12 mouse cellular contexts compared by ENCODE assay signal in genomic region chr10:121627216-121627852, GRCm38 (mm10). TPM values are rescaled to one million over a fixed set of nuclear protein-coding genes. Genes with fewer than 3 reads are reported as not detected.
A peak's percentile ranks its signal among the peaks of the same experiment; 100 is the strongest.
DNase-seq lines count a peak whose midpoint lies in the region; ATAC-seq and TF ChIP-seq lines count a peak whose summit lies in the region.
"Had no signal": no experiment of that assay in that cellular context is flagged by ENCODE, and none has a peak within 500 bp of the region (broad histone marks: within the 10 kb centered on the region; RNA-seq: fewer than 3 reads in every experiment).

No protein-coding gene starts in this region.

- H3K4me3 ChIP-seq in erythroblast, embryonic 14.5 days (replicated peaks) = peak overlapping the region; percentile 91
- H3K4me3 ChIP-seq in kidney, postnatal 0 days (replicated peaks; ENCODE audit: low read depth, low read length) = no peak overlapping the region
- H3K4me3 ChIP-seq in kidney, adult 2 months (ENCODE audit: insufficient read depth, low read depth, low read length) = no peak overlapping the region
- peak overlapping the region; percentile 88 for H3K4me3 ChIP-seq in embryonic facial prominence, embryonic 10.5 days
- H3K4me3 ChIP-seq in liver, embryonic 15.5 days (replicated peaks) = peak overlapping the region; percentile 93

- TF ChIP-seq POLR2A in kidney, adult 2 months (IDR thresholded peaks at IDR 0.05; ENCODE audit: low read depth, low read length) = no peak

- H3K4me2 ChIP-seq in kidney, postnatal 0 days (ENCODE audit: low read length) = peak overlapping the region; percentile 74; the same call in 1 of the 2 replicates
- peak overlapping the region; percentile 88 for H3K4me2 ChIP-seq in liver, embryonic 15.5 days

- no peak for TF ChIP-seq CTCF in kidney, postnatal 0 days (IDR thresholded peaks at IDR 0.05; ENCODE audit: low read depth)
- no peak for TF ChIP-seq CTCF in kidney, adult 2 months (conservative IDR thresholded peaks at IDR 0.05; ENCODE audit: insufficient read depth, insufficient read length, low read depth, low read length)

- H3K27me3 ChIP-seq in erythroblast, embryonic 14.5 days (ENCODE audit: control insufficient read depth) = no peaks in the 10 kb centered on the region
- no peaks in the 10 kb centered on the region for H3K27me3 ChIP-seq in kidney, postnatal 0 days (ENCODE audit: insufficient read depth, low read length)
- no peaks in the 10 kb centered on the region for H3K27me3 ChIP-seq in kidney, adult 2 months (replicated peaks; ENCODE audit: control insufficient read depth, insufficient read depth, low read length)
- no peaks in the 10 kb centered on the region for H3K27me3 ChIP-seq in embryonic facial prominence, embryonic 10.5 days (replicated peaks; ENCODE audit: low read depth, poor library complexity, severe bottlenecking)
- no peaks in the 10 kb centered on the region for H3K27me3 ChIP-seq in liver, embryonic 15.5 days
- H3K27me3 ChIP-seq: embryonic facial prominence, embryonic 12.5 days had no signal

- no peak for ATAC-seq in erythroblast, adult 5-6 weeks (replicated peaks; ENCODE audit: low FRiP score, poor library complexity, severe bottlenecking)
- ATAC-seq in kidney, postnatal 0 days (replicated peaks; ENCODE audit: low FRiP score, low read depth) = no peak
- no peak for ATAC-seq in liver, embryonic 15.5 days (ENCODE audit: insufficient read depth)

- WGBS in kidney, postnatal 0 days = 82% methylated on average over 10 of the region's 10 CpGs
- WGBS in kidney, adult 2 months = 78% methylated on average over 10 of the region's 10 CpGs
- WGBS in embryonic facial prominence, embryonic 10.5 days = 87% methylated on average over 10 of the region's 10 CpGs
- WGBS in liver, embryonic 15.5 days (ENCODE audit: insufficient replicate concordance) = 58% methylated on average over 10 of the region's 10 CpGs

- H3K9me3 ChIP-seq in erythroblast, embryonic 14.5 days (ENCODE audit: control insufficient read depth, low read length) = no peaks in the 10 kb centered on the region
- H3K9me3 ChIP-seq in kidney, postnatal 0 days (replicated peaks; ENCODE audit: low read length) = no peaks in the 10 kb centered on the region
- no peaks in the 10 kb centered on the region for H3K9me3 ChIP-seq in embryonic facial prominence, embryonic 10.5 days
- H3K9me3 ChIP-seq in liver, embryonic 15.5 days (replicated peaks) = no peaks in the 10 kb centered on the region
- H3K9me3 ChIP-seq: embryonic facial prominence, embryonic 12.5 days had no signal

- peaks cover 11% of the 10 kb centered on the region for H3K36me3 ChIP-seq in erythroblast, embryonic 14.5 days (ENCODE audit: control insufficient read depth)
- H3K36me3 ChIP-seq in kidney, postnatal 0 days (ENCODE audit: insufficient read depth, low read length) = peaks cover 7% of the 10 kb centered on the region; the same call in 1 of the 2 replicates
- no peaks in the 10 kb centered on the region for H3K36me3 ChIP-seq in kidney, adult 2 months (ENCODE audit: control insufficient read depth, insufficient read depth, low read length)
- peaks cover 8% of the 10 kb centered on the region for H3K36me3 ChIP-seq in embryonic facial prominence, embryonic 10.5 days (replicated peaks)
- H3K36me3 ChIP-seq in liver, embryonic 15.5 days (replicated peaks) = peaks cover 8% of the 10 kb centered on the region

- no peak for DNase-seq in kidney, postnatal 0 days (ENCODE audit: low spot score)
- no peak for DNase-seq in kidney, adult 2 months
- no peak for DNase-seq in embryonic facial prominence, embryonic 10.5 days (ENCODE audit: low spot score)
- DNase-seq in adipocyte (ENCODE audit: low spot score) = no peak
- no peak for DNase-seq in spleen, postnatal 4 days (ENCODE audit: low spot score in 2 of 2)
- DNase-seq: kidney, postnatal 10 days; lung, postnatal 14 days had no signal

- no peak overlapping the region for H3K27ac ChIP-seq in kidney, postnatal 0 days
- no peak overlapping the region for H3K27ac ChIP-seq in kidney, adult 2 months (ENCODE audit: insufficient read depth, low read depth, low read length)
- H3K27ac ChIP-seq in embryonic facial prominence, embryonic 10.5 days (replicated peaks) = no peak overlapping the region; the same call in 1 of the 2 replicates
- peak overlapping the region; percentile 64 for H3K27ac ChIP-seq in liver, embryonic 15.5 days (replicated peaks)
- H3K27ac ChIP-seq: embryonic facial prominence, embryonic 12.5 days had no signal

- peaks cover 36% of the 10 kb centered on the region for H3K4me1 ChIP-seq in erythroblast, embryonic 14.5 days (ENCODE audit: control insufficient read depth)
- H3K4me1 ChIP-seq in kidney, postnatal 0 days (replicated peaks; ENCODE audit: insufficient read depth, low read length) = peaks cover 6% of the 10 kb centered on the region
- peaks cover 6% of the 10 kb centered on the region; the same call in 1 of the 2 replicates for H3K4me1 ChIP-seq in kidney, adult 2 months (ENCODE audit: control insufficient read depth, insufficient read depth, low read length)
- H3K4me1 ChIP-seq in embryonic facial prominence, embryonic 10.5 days = peaks cover 17% of the 10 kb centered on the region
- peaks cover 37% of the 10 kb centered on the region for H3K4me1 ChIP-seq in liver, embryonic 15.5 days (replicated peaks)

- no peak overlapping the region for H3K9ac ChIP-seq in kidney, postnatal 0 days (ENCODE audit: low read depth, low read length)
- H3K9ac ChIP-seq in liver, embryonic 15.5 days = 0 out of 2 replicates have a peak overlapping the region, but pooled peaks have one; percentile 2

RNA-seq across cellular contexts. Expression of gene Xpot, which starts 1.2 kb away (rescaled TPM):
- polyA plus RNA-seq in erythroblast, embryonic 14.5 days (2012) = 0.26 and 1.7 TPM in 2 replicates
- total RNA-seq in erythroblast, adult 5-6 weeks (2015; ENCODE audit: low replicate concordance) = 16.1 and 19.2 TPM in 2 replicates
- 26.0 and 43.5 TPM in 2 replicates for total RNA-seq in erythroblast, adult 5-6 weeks (2017; ENCODE audit: low replicate concordance)
- polyA plus RNA-seq in kidney, postnatal 0 days (2015; fragmentation: Nextera tagmentation; extraction: Ambion mirVana) = 33.0 and 40.7 TPM in 2 replicates
- 78.0 and 108 TPM in 2 replicates for polyA plus RNA-seq in kidney, adult 2 months (2012; rRNA removed)
- polyA plus RNA-seq in embryonic facial prominence, embryonic 10.5 days (2016; fragmentation: Nextera tagmentation; extraction: Ambion mirVana) = 58.3 and 59.8 TPM in 2 replicates
- polyA plus RNA-seq in liver, embryonic 15.5 days (2015; fragmentation: Nextera tagmentation; extraction: Ambion mirVana) = 28.1 and 28.7 TPM in 2 replicates

RNA-seq across cellular contexts. Expression of gene D930020B18Rik, which starts 14.1 kb away (rescaled TPM):
- polyA plus RNA-seq in erythroblast, embryonic 14.5 days (2012) = not detected in 2 replicates
- not detected in 2 replicates for total RNA-seq in erythroblast, adult 5-6 weeks (2015; ENCODE audit: low replicate concordance)
- total RNA-seq in erythroblast, adult 5-6 weeks (2017; ENCODE audit: low replicate concordance) = not detected in 2 replicates
- 0.21 and 0.23 TPM in 2 replicates for polyA plus RNA-seq in kidney, postnatal 0 days (2015; fragmentation: Nextera tagmentation; extraction: Ambion mirVana)
- 0.02 TPM in 1 of 2 replicates, not detected in the other for polyA plus RNA-seq in kidney, adult 2 months (2012; rRNA removed)
- polyA plus RNA-seq in embryonic facial prominence, embryonic 10.5 days (2016; fragmentation: Nextera tagmentation; extraction: Ambion mirVana) = 0.23 and 0.67 TPM in 2 replicates
- not detected in 2 replicates for polyA plus RNA-seq in liver, embryonic 15.5 days (2015; fragmentation: Nextera tagmentation; extraction: Ambion mirVana)
- total RNA-seq: gastrocnemius, postnatal 4 days had no signal

RNA-seq across cellular contexts. Expression of gene Tbk1, which starts 40.7 kb away (rescaled TPM):
- polyA plus RNA-seq in erythroblast, embryonic 14.5 days (2012) = 0.09 and 0.18 TPM in 2 replicates
- 57.1 and 60.0 TPM in 2 replicates for total RNA-seq in erythroblast, adult 5-6 weeks (2015; ENCODE audit: low replicate concordance)
- total RNA-seq in erythroblast, adult 5-6 weeks (2017; ENCODE audit: low replicate concordance) = 105 and 141 TPM in 2 replicates
- polyA plus RNA-seq in kidney, postnatal 0 days (2015; fragmentation: Nextera tagmentation; extraction: Ambion mirVana) = 26.5 TPM in 2 replicates
- polyA plus RNA-seq in kidney, adult 2 months (2012; rRNA removed) = 7.6 and 14.8 TPM in 2 replicates
- 29.8 and 30.1 TPM in 2 replicates for polyA plus RNA-seq in embryonic facial prominence, embryonic 10.5 days (2016; fragmentation: Nextera tagmentation; extraction: Ambion mirVana)
- polyA plus RNA-seq in liver, embryonic 15.5 days (2015; fragmentation: Nextera tagmentation; extraction: Ambion mirVana) = 19.7 TPM in 2 replicates

Comparison
In these comparisons a context has a peak if more than half of its experiments do, and no peak if none do; other contexts are left out.
1. H3K4me3 ChIP-seq: peak in erythroblast, embryonic 14.5 days (single experiment), embryonic facial prominence, embryonic 10.5 days (single experiment) and liver, embryonic 15.5 days (single experiment); none in kidney, postnatal 0 days (single experiment) and kidney, adult 2 months (single experiment).
2. RNA of gene Xpot, which starts 1.2 kb away (polyA plus RNA-seq): 78.0 to 108 TPM in kidney, adult 2 months, 58.3 to 59.8 TPM in embryonic facial prominence, embryonic 10.5 days, 33.0 to 40.7 TPM in kidney, postnatal 0 days and 28.1 to 28.7 TPM in liver, embryonic 15.5 days; 0.26 to 1.7 TPM in erythroblast, embryonic 14.5 days; every median in the first group is over 10 times any median in the second.